Mouse (Mus musculus) neural tube, embryonic 12.5 days (tissue): ENCODE measurements around the gene Zdhhc25. TPM values are rescaled to one million over a fixed set of nuclear protein-coding genes. Genes with fewer than 3 reads are reported as not detected.

ENCODE experiments used
- ATAC-seq: fragments of 200-750 bp; cut with Nextera tagmentation; 2 replicates; pipeline ENCODE4 v1.8.0; 2017; ENCODE audit warnings: low read depth, mild to moderate bottlenecking, moderate TSS enrichment, moderate library complexity; ENCODE audit not compliant: low FRiP score
- H3K27ac ChIP-seq: fragments of 300-500 bp; sonication (generic); 2 replicates; pipeline ENCODE4 v1.5.1; 2016
- H3K27me3 ChIP-seq: fragments of 300-500 bp; sonication (generic); replicated peaks from 2 replicates; pipeline ENCODE4 v1.6.1; 2016; ENCODE audit warnings: mild to moderate bottlenecking
- H3K36me3 ChIP-seq: fragments of 300-500 bp; sonication (generic); 2 replicates; pipeline ENCODE4 v1.6.1; 2016; ENCODE audit warnings: mild to moderate bottlenecking
- H3K4me1 ChIP-seq: fragments of 300-500 bp; sonication (generic); 2 replicates; pipeline ENCODE4 v1.6.1; 2016
- H3K4me2 ChIP-seq: fragments of 300-500 bp; sonication (generic); replicated peaks from 2 replicates; pipeline ENCODE4 v1.6.1; 2016; ENCODE audit warnings: mild to moderate bottlenecking
- H3K4me3 ChIP-seq: fragments of 300-500 bp; sonication (generic); 2 replicates; pipeline ENCODE4 v1.5.1; 2016
- H3K9ac ChIP-seq: fragments of 300-500 bp; sonication (generic); 2 replicates; pipeline ENCODE4 v1.6.1; 2016; ENCODE audit warnings: mild to moderate bottlenecking
- H3K9me3 ChIP-seq: fragments of 300-500 bp; sonication (generic); 2 replicates; pipeline ENCODE4 v1.6.1; 2016; ENCODE audit warnings: mild to moderate bottlenecking
- WGBS: fragments of 180-500 bp; shearing (Covaris S2); methylation state at CpG from one replicate; pipeline ENCODE4 v1.1.7; 2016; 5-methylcytosine and 5-hydroxymethylcytosine counted together
- polyA plus RNA-seq: library from polyadenylated mRNA; unstranded; fragments of >200 nt; fragmentation: Nextera tagmentation; extraction: Ambion mirVana; gene quantifications from 2 replicates; pipeline ENCODE4 v1.2.1, GENCODE M21; 2016

Gene Zdhhc25
- not detected in 2 replicates for polyA plus RNA-seq

DNA sequence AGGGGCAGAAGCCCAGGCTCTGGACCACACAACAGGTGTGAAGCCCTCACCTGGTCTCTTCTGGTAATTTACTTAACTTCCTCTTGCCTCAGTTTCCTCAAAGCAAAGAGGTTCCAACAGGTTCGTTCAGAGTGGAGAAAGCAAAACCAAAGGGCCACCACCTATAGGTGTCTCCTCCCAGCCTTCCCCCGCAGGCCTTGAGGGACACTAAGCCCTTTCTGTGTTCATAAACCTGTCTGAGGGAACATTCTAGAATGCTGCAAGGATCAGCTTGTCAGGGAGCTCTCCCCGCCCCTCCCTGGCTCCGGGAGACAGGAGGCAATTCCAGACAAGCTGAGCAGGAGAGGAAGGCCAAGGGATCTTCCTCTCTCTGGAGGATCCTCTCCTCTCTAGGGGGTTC, at the start of gene Zdhhc25:
TSS of gene Zdhhc25 (plus strand) at position 301 of the 400 bp plus-strand sequence.
- no peak within 1 kb of the TSS for H3K4me3 ChIP-seq
- no peak for ATAC-seq
- no peaks in the 10 kb centered on the region for H3K4me1 ChIP-seq
- H3K27me3 ChIP-seq = no peaks in the 10 kb centered on the region
- no peak within 1 kb of the TSS for H3K9ac ChIP-seq
- no peak within 1 kb of the TSS for H3K27ac ChIP-seq
- H3K9me3 ChIP-seq = peaks cover 10% of the 10 kb centered on the region; the same call in 1 of the 2 replicates
- 88% methylated on average over 4 of the region's 4 CpGs for WGBS
- no peak within 1 kb of the TSS for H3K4me2 ChIP-seq
- no peaks in the 10 kb centered on the region for H3K36me3 ChIP-seq

DNA sequence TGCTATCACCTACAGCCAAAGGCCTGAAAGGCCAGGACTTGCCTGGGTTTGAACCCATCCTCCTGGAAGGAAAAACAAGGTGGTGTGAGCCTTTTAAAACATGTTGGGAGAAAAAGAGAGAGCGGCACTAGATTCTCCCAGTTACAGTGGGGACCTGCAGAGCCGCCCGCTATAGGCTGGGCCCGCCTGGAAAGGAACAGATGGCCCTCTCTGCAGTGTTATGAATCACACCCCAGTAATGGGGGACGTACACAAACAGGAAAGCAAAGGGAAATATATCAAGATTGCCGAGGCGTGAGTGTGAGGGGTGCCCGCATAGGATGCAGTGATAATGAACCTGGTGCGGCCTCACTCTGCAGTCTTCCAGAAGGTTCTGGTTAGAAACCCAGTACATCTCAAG, 47.2 kb upstream of the Zdhhc25 start:
- Histone ChIP-seq H3K4me2 (no peak overlapping the region), H3K4me3 (no peak overlapping the region), H3K27ac (no peak overlapping the region), H3K9me3 (no peaks in the 10 kb centered on the region), H3K4me1 (no peaks in the 10 kb centered on the region), H3K27me3 (no peaks in the 10 kb centered on the region), H3K36me3 (no peaks in the 10 kb centered on the region), H3K9ac (no peak overlapping the region)
- WGBS = 82% methylated on average over 9 of the region's 9 CpGs
- no peak for ATAC-seq

DNA sequence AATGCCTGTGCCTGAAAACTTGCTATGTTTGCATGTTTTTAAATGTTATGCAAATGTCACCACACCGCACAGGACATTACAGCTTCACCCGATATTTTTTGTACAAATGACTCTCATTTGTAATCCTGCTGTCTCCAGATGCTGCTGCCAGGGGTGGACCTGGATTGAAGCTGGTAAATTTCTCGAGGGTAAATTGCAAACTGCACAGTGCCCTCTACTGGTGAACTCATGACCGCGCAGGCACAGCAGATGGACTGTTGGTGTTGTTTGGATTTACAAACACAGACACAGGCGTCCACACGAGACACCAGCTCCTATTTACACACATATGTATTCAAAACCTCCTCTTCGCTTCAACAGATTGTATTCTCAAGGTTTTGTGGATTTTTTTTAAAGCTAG, 44.6 kb upstream of the Zdhhc25 start:
- no peak for ATAC-seq
- WGBS = 21% methylated on average over 8 of the region's 8 CpGs

DNA sequence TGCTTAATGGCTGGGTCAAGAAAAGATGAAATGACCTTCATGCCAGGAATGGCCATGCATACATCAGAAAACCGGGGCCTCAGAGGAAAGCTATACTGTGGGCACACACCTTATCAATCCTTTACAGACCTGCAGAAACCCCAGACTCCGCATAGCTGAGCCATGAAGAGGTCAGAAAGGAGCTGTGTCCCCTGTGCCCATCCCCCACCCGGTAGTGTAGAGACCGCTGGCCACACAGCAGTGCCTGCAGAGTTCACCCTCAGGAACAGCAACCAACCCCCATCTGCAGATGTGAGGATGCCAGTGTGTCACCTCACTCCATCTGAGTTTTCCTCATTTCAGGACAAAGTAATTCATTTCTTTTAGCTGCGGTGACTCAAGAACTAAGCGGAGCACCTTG, 39.5 kb upstream of the Zdhhc25 start:
- 64% methylated on average over 6 of the region's 6 CpGs for WGBS
- peaks cover 13% of the 10 kb centered on the region; the same call in 1 of the 2 replicates for H3K4me1 ChIP-seq
- no peaks in the 10 kb centered on the region for H3K9me3 ChIP-seq
- H3K9ac ChIP-seq = no peak overlapping the region
- no peak overlapping the region for H3K27ac ChIP-seq
- H3K36me3 ChIP-seq = no peaks in the 10 kb centered on the region
- no peak for ATAC-seq
- peak overlapping the region; percentile 53 for H3K4me2 ChIP-seq
- H3K27me3 ChIP-seq = no peaks in the 10 kb centered on the region
- H3K4me3 ChIP-seq = no peak overlapping the region

More for the DNA sequence above, 44.6 kb upstream of the Zdhhc25 start:
- Histone ChIP-seq H3K9me3 (no peaks in the 10 kb centered on the region), H3K9ac (no peak overlapping the region), H3K36me3 (no peaks in the 10 kb centered on the region), H3K4me1 (0 out of 2 replicates have a peak, but pooled peaks cover under 1% of the 10 kb centered on the region), H3K27ac (no peak overlapping the region), H3K27me3 (no peaks in the 10 kb centered on the region), H3K4me2 (no peak overlapping the region), H3K4me3 (no peak overlapping the region)

DNA sequence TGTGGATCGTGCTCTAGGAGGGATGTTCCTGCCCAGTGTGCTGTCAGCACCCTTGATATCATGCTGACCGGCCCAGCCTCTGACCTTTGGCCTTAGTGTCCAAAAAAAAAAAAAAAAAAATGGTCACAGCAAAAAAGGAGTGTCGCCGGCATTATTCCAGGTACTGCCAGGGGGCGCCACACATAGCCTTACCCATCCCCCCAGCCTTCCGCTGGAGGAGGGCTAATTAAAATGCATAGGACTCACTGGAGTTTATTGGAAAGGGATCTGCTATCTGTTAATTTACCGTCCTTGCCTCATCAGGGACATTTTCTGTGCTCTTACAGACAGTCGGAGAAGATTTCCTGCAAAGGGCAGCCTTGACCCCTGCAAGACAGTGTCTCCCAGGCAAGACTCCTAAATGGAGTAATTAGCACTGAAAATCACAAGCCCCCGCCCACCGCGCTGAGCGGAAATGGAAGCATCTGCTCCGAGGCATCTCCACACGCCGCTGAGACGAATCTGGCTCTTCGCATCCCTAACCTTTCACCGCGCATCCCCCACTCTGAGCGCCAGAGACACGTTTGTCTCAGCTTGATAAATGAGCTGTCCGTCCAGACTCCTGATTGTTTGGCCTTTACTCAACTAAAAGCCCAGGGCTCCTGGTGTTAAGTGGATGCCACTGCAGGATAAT, 38.9 kb upstream of the Zdhhc25 start:
- no peaks in the 10 kb centered on the region for H3K27me3 ChIP-seq
- H3K4me2 ChIP-seq = peak overlapping the region; percentile 53
- no peak overlapping the region for H3K27ac ChIP-seq
- no peak overlapping the region for H3K4me3 ChIP-seq
- H3K4me1 ChIP-seq = peaks cover 13% of the 10 kb centered on the region; the same call in 1 of the 2 replicates
- WGBS = 7% methylated on average over 22 of the region's 22 CpGs
- peak; percentile 50; the same call in 1 of the 2 replicates for ATAC-seq
- peak overlapping the region; percentile 5; the same call in 1 of the 2 replicates for H3K9ac ChIP-seq
- no peaks in the 10 kb centered on the region for H3K9me3 ChIP-seq
- H3K36me3 ChIP-seq = no peaks in the 10 kb centered on the region

DNA sequence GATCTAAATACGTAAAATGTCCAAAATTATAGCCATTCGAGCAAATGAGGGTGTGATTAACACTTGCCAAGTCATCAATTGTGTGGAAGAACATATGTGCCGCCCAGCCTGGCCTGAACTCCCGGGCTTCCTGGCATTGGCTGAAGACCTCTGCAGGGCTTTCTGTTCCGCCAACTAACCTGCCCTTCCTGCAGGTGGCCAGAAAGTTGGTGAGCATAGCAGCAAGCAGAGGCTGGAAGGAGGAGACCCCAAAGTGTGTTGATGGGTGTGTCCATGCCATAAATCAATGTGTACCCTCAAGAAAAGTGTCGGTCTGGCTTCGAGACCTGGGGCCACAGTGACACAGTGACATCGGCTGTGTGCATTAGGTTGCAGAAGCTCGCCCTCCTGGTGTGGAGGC, 34.8 kb upstream of the Zdhhc25 start:
- Histone ChIP-seq H3K36me3 (no peaks in the 10 kb centered on the region), H3K4me1 (peaks cover 13% of the 10 kb centered on the region; the same call in 1 of the 2 replicates), H3K27ac (no peak overlapping the region), H3K4me3 (no peak overlapping the region), H3K9ac (no peak overlapping the region), H3K27me3 (no peaks in the 10 kb centered on the region), H3K9me3 (no peaks in the 10 kb centered on the region), H3K4me2 (no peak overlapping the region)
- no peak for ATAC-seq
- WGBS = 86% methylated on average over 9 of the region's 9 CpGs

DNA sequence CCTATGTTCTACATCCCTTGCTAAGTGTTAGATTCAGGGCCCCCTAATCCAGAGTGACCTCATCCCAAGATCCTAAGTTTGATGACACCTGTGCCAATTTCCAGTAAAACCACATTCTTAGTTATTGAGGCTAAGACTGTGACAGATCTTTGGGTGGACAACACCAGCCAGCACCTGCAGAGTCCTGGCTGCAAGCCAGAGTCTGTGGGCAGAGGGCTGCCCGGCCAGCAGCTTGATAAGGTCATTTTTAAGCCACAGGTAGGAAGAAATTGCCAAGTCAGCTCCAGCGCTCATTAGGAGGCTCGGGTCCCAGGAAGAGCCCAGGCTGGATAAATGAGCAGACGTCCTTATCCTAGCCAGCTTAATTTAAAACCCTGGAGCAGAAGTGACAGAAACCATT, 34.3 kb upstream of the Zdhhc25 start:
- 78% methylated on average over 4 of the region's 4 CpGs for WGBS
- Histone ChIP-seq H3K4me2 (no peak overlapping the region), H3K9me3 (no peaks in the 10 kb centered on the region), H3K27ac (no peak overlapping the region), H3K9ac (no peak overlapping the region), H3K27me3 (no peaks in the 10 kb centered on the region), H3K4me1 (peaks cover 9% of the 10 kb centered on the region; the same call in 1 of the 2 replicates), H3K4me3 (no peak overlapping the region), H3K36me3 (no peaks in the 10 kb centered on the region)
- no peak for ATAC-seq

DNA sequence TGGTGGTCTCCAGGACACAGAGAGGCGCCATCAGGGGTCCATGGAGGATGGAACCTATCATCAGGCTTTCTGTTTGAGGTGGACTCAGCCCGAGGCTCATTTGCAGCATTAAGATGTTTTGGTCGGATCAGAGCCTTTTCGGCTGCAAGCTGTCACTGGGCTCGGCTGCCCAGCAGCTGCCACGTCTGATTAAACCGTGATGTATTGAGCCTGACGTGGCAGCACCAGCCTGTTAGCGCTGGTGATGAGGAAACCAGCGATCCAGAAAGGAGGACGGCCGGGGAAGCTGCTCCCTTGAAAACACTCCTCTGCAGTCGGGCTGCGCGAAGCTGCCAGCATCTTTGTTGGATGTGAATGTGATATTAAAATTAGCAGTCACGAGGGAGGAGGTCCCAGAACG, 29.4 kb upstream of the Zdhhc25 start:
- Histone ChIP-seq H3K9me3 (no peaks in the 10 kb centered on the region), H3K27me3 (no peaks in the 10 kb centered on the region), H3K9ac (no peak overlapping the region), H3K27ac (no peak overlapping the region), H3K36me3 (no peaks in the 10 kb centered on the region), H3K4me1 (no peaks in the 10 kb centered on the region), H3K4me3 (no peak overlapping the region), H3K4me2 (no peak overlapping the region)
- ATAC-seq = no peak
- WGBS = 70% methylated on average over 17 of the region's 17 CpGs

DNA sequence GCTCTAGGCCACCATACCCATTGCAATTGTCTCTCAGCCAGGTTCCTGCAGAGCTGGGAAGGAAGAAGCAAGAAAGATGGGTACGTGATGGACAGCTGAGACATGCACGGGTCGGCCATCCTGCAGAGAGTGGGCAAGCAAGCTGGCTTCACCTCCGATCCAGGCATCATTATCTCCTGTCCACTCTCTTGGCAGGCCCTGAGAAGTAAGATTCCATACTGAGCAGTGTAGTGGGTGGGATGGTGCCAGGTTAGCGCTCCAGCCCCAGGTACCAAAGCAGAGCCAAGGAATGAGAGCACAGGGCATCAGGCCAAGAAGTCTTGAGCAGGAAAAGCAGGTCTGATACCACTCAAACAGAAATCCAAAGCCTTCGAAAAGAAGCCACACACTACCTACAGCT, 20.6 kb upstream of the Zdhhc25 start:
- Histone ChIP-seq H3K9me3 (no peaks in the 10 kb centered on the region), H3K4me3 (no peak overlapping the region), H3K4me2 (no peak overlapping the region), H3K9ac (no peak overlapping the region), H3K27ac (no peak overlapping the region), H3K36me3 (no peaks in the 10 kb centered on the region), H3K4me1 (no peaks in the 10 kb centered on the region), H3K27me3 (no peaks in the 10 kb centered on the region)
- ATAC-seq = no peak
- 91% methylated on average over 6 of the region's 6 CpGs for WGBS

DNA sequence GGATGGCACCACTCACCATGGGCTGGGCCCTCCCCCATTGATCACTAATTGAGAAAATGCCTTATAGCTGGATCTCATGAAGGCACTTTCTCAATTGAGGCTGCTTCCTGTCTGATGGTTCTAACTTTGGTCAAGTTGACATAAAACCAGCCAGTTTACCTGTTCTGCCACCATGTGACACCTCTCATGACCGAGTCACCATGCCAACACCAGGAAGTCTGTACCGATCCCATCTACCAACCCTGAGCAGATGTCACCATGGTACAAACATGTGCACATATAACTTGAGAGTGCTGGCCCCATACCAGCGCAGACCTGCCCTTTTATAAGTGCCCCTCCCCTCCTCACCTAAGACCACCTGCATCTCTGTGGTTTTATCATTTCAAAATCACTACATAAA, 2.4 kb downstream of the Zdhhc25 start:
- 90% methylated on average over 3 of the region's 3 CpGs for WGBS
- Histone ChIP-seq H3K9me3 (no peaks in the 10 kb centered on the region), H3K27ac (no peak overlapping the region), H3K27me3 (no peaks in the 10 kb centered on the region), H3K4me3 (no peak overlapping the region), H3K9ac (no peak overlapping the region), H3K4me1 (no peaks in the 10 kb centered on the region), H3K4me2 (no peak overlapping the region), H3K36me3 (no peaks in the 10 kb centered on the region)
- ATAC-seq = no peak

DNA sequence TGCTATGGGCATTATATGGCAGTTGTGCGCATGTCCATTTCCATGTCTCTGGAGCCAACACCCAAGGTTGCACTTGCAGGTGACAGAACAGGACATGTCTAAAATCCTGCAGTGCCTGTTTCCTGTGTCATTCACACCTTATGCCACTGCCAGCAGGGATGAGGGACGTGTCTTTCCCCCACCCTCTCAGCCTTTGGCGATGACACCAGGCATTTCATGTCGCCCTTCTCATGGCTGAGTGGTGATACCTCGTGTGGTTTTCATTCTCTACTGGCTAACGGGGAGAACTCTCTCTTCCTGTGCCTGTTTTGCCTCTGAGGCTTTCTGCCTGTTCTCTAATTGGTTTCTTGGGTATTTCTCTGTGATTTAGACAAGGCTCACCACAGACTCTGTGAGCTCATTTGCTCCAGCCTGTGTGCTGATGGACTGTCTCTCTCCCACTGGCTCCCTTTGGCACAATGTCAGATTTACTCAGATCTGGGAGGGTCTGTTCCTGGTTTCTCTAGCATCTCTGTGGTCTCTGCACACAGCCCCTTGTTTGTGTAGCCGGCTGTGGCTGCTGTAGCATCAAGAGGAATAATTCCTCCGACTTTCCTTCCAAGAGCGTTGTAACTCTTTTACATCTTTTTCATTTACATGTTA, 3.1 kb downstream of the Zdhhc25 start:
- H3K27ac ChIP-seq = no peak overlapping the region
- no peak overlapping the region for H3K4me3 ChIP-seq
- 85% methylated on average over 9 of the region's 9 CpGs for WGBS
- no peaks in the 10 kb centered on the region for H3K9me3 ChIP-seq
- ATAC-seq = no peak
- no peaks in the 10 kb centered on the region for H3K36me3 ChIP-seq
- no peak overlapping the region for H3K4me2 ChIP-seq
- H3K9ac ChIP-seq = no peak overlapping the region
- H3K27me3 ChIP-seq = no peaks in the 10 kb centered on the region
- no peaks in the 10 kb centered on the region for H3K4me1 ChIP-seq

DNA sequence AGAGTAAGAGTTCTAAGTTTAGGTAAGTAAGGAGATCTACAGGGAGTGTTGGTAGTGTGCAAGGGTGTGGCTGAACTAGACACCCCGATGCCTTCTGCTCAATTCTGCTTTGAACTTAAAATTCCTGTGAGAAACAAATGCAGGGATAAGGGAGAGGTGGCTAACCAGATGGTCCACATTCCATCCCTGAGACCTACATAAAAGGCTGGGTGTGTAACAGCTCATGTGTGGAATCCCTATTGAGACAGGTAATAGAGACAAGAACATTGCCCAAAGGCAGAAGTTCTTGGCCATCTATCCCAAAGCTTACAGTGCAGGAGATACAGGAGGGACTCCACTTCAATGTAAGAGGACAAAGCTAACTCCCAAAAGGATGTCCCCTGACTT, 3.6 kb downstream of the Zdhhc25 start:
- H3K27ac ChIP-seq = no peak overlapping the region
- WGBS = 87% methylated on average over 1 of the region's 1 CpGs

More for the DNA sequence above, 3.6 kb downstream of the Zdhhc25 start:
- no peak overlapping the region for H3K4me2 ChIP-seq
- H3K4me1 ChIP-seq = no peaks in the 10 kb centered on the region
- H3K36me3 ChIP-seq = no peaks in the 10 kb centered on the region
- ATAC-seq = no peak
- no peaks in the 10 kb centered on the region for H3K27me3 ChIP-seq
- no peaks in the 10 kb centered on the region for H3K9me3 ChIP-seq
- no peak overlapping the region for H3K4me3 ChIP-seq
- no peak overlapping the region for H3K9ac ChIP-seq
